Mouse (Mus musculus) C2C12 (cell line): ENCODE measurements at regions not wholly inside any gene's neighbourhood (a gene's known extent, or its start where the extent isn't known, plus 50 kb on each side); places are given as distances from the start of the nearest gene placed in this dataset.

ENCODE experiments used
- H3K27me3 ChIP-seq: one replicate; pipeline ENCODE4 v1.6.1; 2011; ENCODE audit not compliant: control insufficient read depth, insufficient read depth, insufficient read length
- H3K36me3 ChIP-seq: one replicate; pipeline ENCODE4 v1.6.1; 2011; ENCODE audit not compliant: control insufficient read depth, insufficient read depth
- H3K4me3 ChIP-seq: one replicate; pipeline ENCODE4 v1.5.1; 2011; ENCODE audit warnings: mild to moderate bottlenecking, control low read depth; ENCODE audit not compliant: poor library complexity, insufficient read depth, severe bottlenecking
- H3K79me2 ChIP-seq: one replicate; pipeline ENCODE4 v1.6.1; 2011; ENCODE audit not compliant: control insufficient read depth, insufficient read depth
- H3K79me3 ChIP-seq: one replicate; pipeline ENCODE4 v1.6.1; 2011; ENCODE audit warnings: low read depth, control low read depth
- H3ac ChIP-seq: one replicate; pipeline ENCODE3; 2011; ENCODE audit warnings: low read depth; ENCODE audit not compliant: control insufficient read depth, insufficient read length
- CEBPB ChIP-seq: IDR thresholded peaks from one replicate; pipeline ENCODE4 v1.6.1; 2011; ENCODE audit warnings: low read depth, mild to moderate bottlenecking, control low read depth, moderate library complexity
- CTCF ChIP-seq: IDR thresholded peaks from one replicate; pipeline ENCODE4 v1.5.1; 2011; ENCODE audit not compliant: control insufficient read depth, insufficient read depth, insufficient read length
- FOSL1 ChIP-seq: IDR thresholded peaks from one replicate; pipeline ENCODE4 v1.8.0; 2011; ENCODE audit warnings: mild to moderate bottlenecking, low read length; ENCODE audit not compliant: poor library complexity, insufficient read depth, severe bottlenecking
- MAX ChIP-seq: IDR thresholded peaks from one replicate; pipeline ENCODE4 v1.6.1; 2011; ENCODE audit warnings: mild to moderate bottlenecking, control low read depth
- MYOD1 ChIP-seq: IDR thresholded peaks from one replicate; pipeline ENCODE4 v1.6.1; 2011; ENCODE audit warnings: low read depth; ENCODE audit not compliant: control insufficient read depth, insufficient read length
- MYOG ChIP-seq: IDR thresholded peaks from one replicate; pipeline ENCODE4 v1.6.1; 2011; ENCODE audit not compliant: control insufficient read depth, insufficient read length; ENCODE audit errors: extremely low read depth
- USF1 ChIP-seq: IDR thresholded peaks from one replicate; pipeline ENCODE4 v1.6.1; 2011; ENCODE audit warnings: low read depth, mild to moderate bottlenecking, control low read depth, moderate library complexity

GRCm38 (mm10) chr2:74201608-74202323 is 290.6 kb upstream of the Atp5g3 start:
- H3K36me3 ChIP-seq, result no peaks in the 10 kb centered on the region
- peaks cover 4% of the 10 kb centered on the region for H3K27me3 ChIP-seq
- no peak for TF ChIP-seq MAX
- no peak for TF ChIP-seq MYOG
- no peak for TF ChIP-seq FOSL1
- TF ChIP-seq MYOD1, result no peak
- TF ChIP-seq CEBPB, result no peak
- TF ChIP-seq CTCF, result no peak
- no peak for TF ChIP-seq USF1
- H3ac ChIP-seq, result no peak overlapping the region
- H3K4me3 ChIP-seq, result no peak overlapping the region
- H3K79me3 ChIP-seq, result no peaks in the 10 kb centered on the region
- H3K79me2 ChIP-seq, result no peaks in the 10 kb centered on the region

GRCm38 (mm10) chr2:74199550-74199949 is 288.4 kb upstream of the Atp5g3 start:
- no peak overlapping the region for H3ac ChIP-seq
- no peaks in the 10 kb centered on the region for H3K79me2 ChIP-seq
- no peaks in the 10 kb centered on the region for H3K36me3 ChIP-seq
- no peak overlapping the region for H3K4me3 ChIP-seq
- TF ChIP-seq CTCF, result no peak
- TF ChIP-seq FOSL1, result no peak
- no peak for TF ChIP-seq MAX
- TF ChIP-seq USF1, result no peak
- TF ChIP-seq MYOD1, result no peak
- TF ChIP-seq CEBPB, result no peak
- TF ChIP-seq MYOG, result no peak
- no peaks in the 10 kb centered on the region for H3K79me3 ChIP-seq
- peaks cover 4% of the 10 kb centered on the region for H3K27me3 ChIP-seq

- TF ChIP-seq MYOD1, result no peak
- H3K79me2 ChIP-seq, result no peaks in the 10 kb centered on the region
- no peak overlapping the region for H3K4me3 ChIP-seq
Measured at GRCm38 (mm10) chr2:74187963-74188790, 277.1 kb upstream of the Atp5g3 start.

GRCm38 (mm10) chr2:74178106-74178505 is 267.0 kb upstream of the Atp5g3 start:
- H3K27me3 ChIP-seq, result peaks cover 3% of the 10 kb centered on the region
- H3K79me2 ChIP-seq, result no peaks in the 10 kb centered on the region
- TF ChIP-seq FOSL1 (no peak), USF1 (no peak), MYOG (no peak), CEBPB (no peak), MAX (no peak), MYOD1 (no peak), CTCF (no peak)
- H3K36me3 ChIP-seq, result no peaks in the 10 kb centered on the region
- no peak overlapping the region for H3ac ChIP-seq
- no peak overlapping the region for H3K4me3 ChIP-seq
- H3K79me3 ChIP-seq, result no peaks in the 10 kb centered on the region

More at GRCm38 (mm10) chr2:74187963-74188790, 277.1 kb upstream of the Atp5g3 start:
- Histone ChIP-seq H3K79me3 (no peaks in the 10 kb centered on the region), H3ac (no peak overlapping the region), H3K27me3 (no peaks in the 10 kb centered on the region), H3K36me3 (no peaks in the 10 kb centered on the region)

GRCm38 (mm10) chr2:74168776-74169570 is 257.8 kb upstream of the Atp5g3 start:
- TF ChIP-seq MYOD1, result no peak
- TF ChIP-seq USF1, result no peak
- TF ChIP-seq FOSL1, result no peak
- no peak for TF ChIP-seq CEBPB
- TF ChIP-seq MYOG, result no peak
- no peak for TF ChIP-seq MAX
- no peak for TF ChIP-seq CTCF
- Histone ChIP-seq H3K79me2 (no peaks in the 10 kb centered on the region), H3K27me3 (peaks cover 6% of the 10 kb centered on the region), H3K36me3 (no peaks in the 10 kb centered on the region), H3K4me3 (no peak overlapping the region), H3ac (no peak overlapping the region), H3K79me3 (no peaks in the 10 kb centered on the region)
